Mouse (Mus musculus) kidney, postnatal 0 days (tissue): Measurements from ENCODE around the gene Arhgap9. TPM values are rescaled to one million over a fixed set of nuclear protein-coding genes. Genes with fewer than 3 reads are reported as not detected.

Experiments
- ATAC-seq: fragments of 200-750 bp; cut with Nextera tagmentation; replicated peaks from 2 replicates; pipeline ENCODE4 v1.8.0; 2017; ENCODE audit warnings: low read depth, moderate number of reproducible peaks, moderate TSS enrichment, moderate library complexity; ENCODE audit not compliant: low FRiP score
- DNase-seq: peaks from one replicate; pipeline ENCODE4 v3.0.0-alpha.2; 2016; ENCODE audit warnings: low spot score
- H3K27ac ChIP-seq: fragments of 300-500 bp; sonication (generic); 2 replicates; pipeline ENCODE4 v1.5.1; 2014; ENCODE audit warnings: mild to moderate bottlenecking
- H3K27me3 ChIP-seq: fragments of 300-500 bp; sonication (generic); 2 replicates; pipeline ENCODE4 v1.6.1; 2014; ENCODE audit warnings: low read length, mixed read lengths; ENCODE audit not compliant: insufficient read depth
- H3K36me3 ChIP-seq: fragments of 300-500 bp; sonication (generic); 2 replicates; pipeline ENCODE4 v1.6.1; 2014; ENCODE audit warnings: low read length, mixed read lengths; ENCODE audit not compliant: insufficient read depth
- H3K4me1 ChIP-seq: fragments of 300-500 bp; sonication (generic); replicated peaks from 2 replicates; pipeline ENCODE4 v1.6.1; 2014; ENCODE audit warnings: antibody characterized with exemption, low read length, mixed read lengths; ENCODE audit not compliant: insufficient read depth
- H3K4me2 ChIP-seq: fragments of 300-500 bp; sonication (generic); 2 replicates; pipeline ENCODE4 v1.6.1; 2014; ENCODE audit warnings: mild to moderate bottlenecking, low read length, moderate library complexity, mixed read lengths
- H3K4me3 ChIP-seq: fragments of 300-500 bp; sonication (generic); replicated peaks from 2 replicates; pipeline ENCODE4 v1.5.1; 2014; ENCODE audit warnings: low read depth, low read length
- H3K9ac ChIP-seq: fragments of 300-500 bp; sonication (generic); 2 replicates; pipeline ENCODE4 v1.6.1; 2014; ENCODE audit warnings: low read depth, low read length
- H3K9me3 ChIP-seq: fragments of 300-500 bp; sonication (generic); replicated peaks from 2 replicates; pipeline ENCODE4 v1.6.1; 2016; ENCODE audit warnings: low read length, inconsistent platforms, mixed read lengths
- CTCF ChIP-seq: IDR thresholded peaks from 2 replicates; pipeline ENCODE4 v1.5.1; 2016; ENCODE audit warnings: antibody characterized with exemption, low read depth, mild to moderate bottlenecking, moderate library complexity
- WGBS: fragments of 180-500 bp; shearing (Covaris S2); extraction: QIAGEN DNeasy Blood & Tissue Kit; methylation state at CpG from one replicate; pipeline ENCODE4 v1.1.7; 2014; 5-methylcytosine and 5-hydroxymethylcytosine counted together
- polyA plus RNA-seq: library from polyadenylated mRNA; unstranded; fragments of >200 nt; fragmentation: Nextera tagmentation; extraction: Ambion mirVana; gene quantifications from 2 replicates; pipeline ENCODE4 v1.2.1, GENCODE M21; 2015

Arhgap9 gene
- 3.7 and 3.8 TPM in 2 replicates for polyA plus RNA-seq

- H3K36me3 ChIP-seq, result no peaks in the 10 kb centered on the region
- H3K9ac ChIP-seq, result no peak within 1 kb of the TSS
- H3K27me3 ChIP-seq, result peaks cover 12% of the 10 kb centered on the region; the same call in 1 of the 2 replicates
- no peaks in the 10 kb centered on the region for H3K9me3 ChIP-seq
- DNase-seq (no peak), ATAC-seq (no peak)
- WGBS, result 81% methylated on average over 3 of the region's 3 CpGs
- TF ChIP-seq CTCF, result no peak
- H3K4me1 ChIP-seq, result peaks cover 10% of the 10 kb centered on the region
- no peak within 1 kb of the TSS for H3K4me3 ChIP-seq
- no peak within 1 kb of the TSS for H3K4me2 ChIP-seq
- H3K27ac ChIP-seq, result no peak within 1 kb of the TSS
These were observed at the start of gene Arhgap9 for GRCm38 (mm10) chr10:127321621-127322020. Arhgap9 (plus strand) TSS chr10:127321964.

- no peak for TF ChIP-seq CTCF
These were observed 49.4 kb upstream of the Arhgap9 start for GRCm38 (mm10) chr10:127272371-127272770.

GRCm38 (mm10) chr10:127274261-127275022, 47.3 kb upstream of the Arhgap9 start:
- H3K27me3 ChIP-seq, result no peaks in the 10 kb centered on the region
- no peak overlapping the region for H3K27ac ChIP-seq
- DNase-seq (no peak), ATAC-seq (no peak)
- no peak for TF ChIP-seq CTCF
- no peaks in the 10 kb centered on the region for H3K9me3 ChIP-seq
- no peak overlapping the region for H3K4me2 ChIP-seq
- WGBS, result 90% methylated on average over 11 of the region's 11 CpGs
- H3K4me3 ChIP-seq, result no peak overlapping the region
- H3K4me1 ChIP-seq, result no peaks in the 10 kb centered on the region
- no peak overlapping the region for H3K9ac ChIP-seq
- peaks cover 54% of the 10 kb centered on the region for H3K36me3 ChIP-seq

More at GRCm38 (mm10) chr10:127272371-127272770, 49.4 kb upstream of the Arhgap9 start:
- no peak overlapping the region for H3K4me2 ChIP-seq
- H3K27ac ChIP-seq, result no peak overlapping the region
- peaks cover 42% of the 10 kb centered on the region for H3K36me3 ChIP-seq
- no peaks in the 10 kb centered on the region for H3K9me3 ChIP-seq
- H3K27me3 ChIP-seq, result no peaks in the 10 kb centered on the region
- H3K9ac ChIP-seq, result no peak overlapping the region
- ATAC-seq, result no peak
- no peak overlapping the region for H3K4me3 ChIP-seq
- H3K4me1 ChIP-seq, result peaks cover 2% of the 10 kb centered on the region; the same call in 1 of the 2 replicates
- WGBS, result 86% methylated on average over 5 of the region's 5 CpGs
- DNase-seq, result no peak

GRCm38 (mm10) chr10:127279730-127280129, 42.0 kb upstream of the Arhgap9 start:
- peak; percentile 9; the same call in 1 of the 2 replicates for TF ChIP-seq CTCF
- 86% methylated on average over 1 of the region's 2 CpGs for WGBS

DNA sequence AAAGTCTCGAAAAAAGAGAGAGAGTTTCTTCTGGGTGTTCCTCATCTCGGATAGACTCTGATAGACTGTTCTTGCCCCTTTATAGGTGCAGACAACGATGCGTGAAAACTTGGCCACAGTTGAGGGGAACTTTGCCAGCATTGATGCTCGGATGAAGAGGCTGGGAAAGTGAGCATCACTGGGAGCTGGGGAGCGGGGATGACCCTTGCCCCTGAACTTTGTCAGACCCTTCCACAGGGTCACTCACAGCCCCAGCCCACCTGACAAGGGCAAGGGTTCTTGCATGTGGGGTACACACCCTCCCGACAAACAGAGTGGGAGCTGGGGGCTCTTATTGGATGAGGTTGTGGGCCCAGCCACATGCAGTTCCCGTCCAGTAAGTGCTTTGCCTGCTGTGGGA, 40.4 kb upstream of the Arhgap9 start:
- DNase-seq (no peak), ATAC-seq (no peak)
- Histone ChIP-seq H3K4me3 (no peak overlapping the region), H3K27ac (no peak overlapping the region), H3K4me1 (peaks cover 2% of the 10 kb centered on the region; the same call in 1 of the 2 replicates), H3K36me3 (peaks cover 63% of the 10 kb centered on the region), H3K27me3 (no peaks in the 10 kb centered on the region), H3K4me2 (no peak overlapping the region), H3K9me3 (no peaks in the 10 kb centered on the region), H3K9ac (no peak overlapping the region)
- no peak for TF ChIP-seq CTCF
- 83% methylated on average over 8 of the region's 8 CpGs for WGBS

More at GRCm38 (mm10) chr10:127279730-127280129, 42.0 kb upstream of the Arhgap9 start:
- Histone ChIP-seq H3K27ac (no peak overlapping the region), H3K27me3 (no peaks in the 10 kb centered on the region), H3K36me3 (peaks cover 68% of the 10 kb centered on the region), H3K9ac (no peak overlapping the region), H3K9me3 (no peaks in the 10 kb centered on the region), H3K4me1 (no peaks in the 10 kb centered on the region), H3K4me3 (no peak overlapping the region), H3K4me2 (no peak overlapping the region)
- DNase-seq, result no peak
- no peak for ATAC-seq

DNA sequence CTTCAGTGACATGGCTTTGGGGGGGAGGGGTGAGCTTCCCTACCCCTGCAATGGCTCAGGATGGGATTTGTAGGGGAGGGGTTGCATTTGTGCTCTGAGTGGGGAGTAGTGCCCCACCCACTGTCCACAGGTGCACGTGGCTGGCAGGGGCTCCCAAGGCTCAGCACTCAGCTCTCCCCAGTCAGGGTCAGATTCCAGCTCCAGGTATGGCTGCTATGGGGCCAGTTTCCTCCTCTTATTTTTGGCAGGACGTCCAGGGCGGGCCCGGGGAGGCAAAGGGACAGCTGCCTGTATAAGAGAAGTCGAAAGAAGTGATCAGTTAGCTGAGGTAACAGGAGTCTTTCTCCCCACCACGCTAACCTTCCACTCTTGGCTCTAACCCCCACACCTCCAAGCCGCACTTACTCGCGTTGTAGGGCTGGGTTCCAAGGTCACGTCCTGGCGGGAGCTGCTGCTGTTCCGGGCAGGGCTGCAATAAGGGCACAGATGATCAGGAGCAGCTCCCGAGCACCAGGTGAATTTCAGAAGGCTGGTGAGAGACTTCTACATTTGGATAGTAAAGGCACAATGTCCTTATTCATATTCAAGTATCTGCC, 39.0 kb upstream of the Arhgap9 start:
- no peak for TF ChIP-seq CTCF
- Histone ChIP-seq H3K9me3 (no peaks in the 10 kb centered on the region), H3K4me3 (no peak overlapping the region), H3K4me2 (no peak overlapping the region), H3K27me3 (no peaks in the 10 kb centered on the region), H3K4me1 (peaks cover 16% of the 10 kb centered on the region), H3K27ac (no peak overlapping the region), H3K36me3 (peaks cover 59% of the 10 kb centered on the region), H3K9ac (no peak overlapping the region)
- DNase-seq (no peak), ATAC-seq (no peak)
- WGBS, result 70% methylated on average over 13 of the region's 13 CpGs
